Mouse (Mus musculus) ovary, postnatal 14 days (tissue): ENCODE results near the gene Trmt44.
"Not testable (repeated sequence)": the region's sequence is repeated elsewhere in the genome, so short reads cannot be mapped to it uniquely, and the experiment has no call there.

Source experiments
- DNase-seq: peaks from one replicate; pipeline ENCODE4 v3.0.0; 2022; ENCODE audit warnings: low spot score

The Trmt44 gene

GRCm38 (mm10) chr5:35591497-35591896 is 16.6 kb upstream of the Trmt44 start:
- DNase-seq: no peak

DNA sequence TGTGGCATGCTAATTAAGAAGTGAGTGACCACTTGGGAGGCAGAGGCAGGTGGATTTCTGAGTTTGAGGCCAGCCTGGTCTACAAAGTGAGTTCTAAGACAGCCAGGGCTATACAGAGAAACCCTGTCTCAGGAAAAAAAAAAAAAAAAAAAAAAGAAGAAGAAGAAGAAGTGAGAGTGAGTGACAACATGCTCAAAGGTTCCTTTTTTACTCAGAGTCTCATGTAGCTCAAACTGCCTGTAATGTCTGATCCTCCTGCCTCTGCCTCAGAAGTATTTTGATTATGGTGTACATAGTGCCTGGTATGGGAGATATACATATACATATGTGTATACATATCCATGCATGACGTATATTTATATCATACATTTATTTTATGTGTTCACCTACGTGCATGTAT is 9.4 kb upstream of the Trmt44 start:
- not testable (repeated sequence) for DNase-seq

GRCm38 (mm10) chr5:35583221-35583783 is 8.4 kb upstream of the Trmt44 start:
- no peak for DNase-seq

- DNase-seq: peak; percentile 96
These were observed 7.8 kb upstream of the Trmt44 start, which contains the start of gene Acox3 for GRCm38 (mm10) chr5:35582445-35583220. Gene Acox3 (plus strand): TSS chr5:35583040.

DNA sequence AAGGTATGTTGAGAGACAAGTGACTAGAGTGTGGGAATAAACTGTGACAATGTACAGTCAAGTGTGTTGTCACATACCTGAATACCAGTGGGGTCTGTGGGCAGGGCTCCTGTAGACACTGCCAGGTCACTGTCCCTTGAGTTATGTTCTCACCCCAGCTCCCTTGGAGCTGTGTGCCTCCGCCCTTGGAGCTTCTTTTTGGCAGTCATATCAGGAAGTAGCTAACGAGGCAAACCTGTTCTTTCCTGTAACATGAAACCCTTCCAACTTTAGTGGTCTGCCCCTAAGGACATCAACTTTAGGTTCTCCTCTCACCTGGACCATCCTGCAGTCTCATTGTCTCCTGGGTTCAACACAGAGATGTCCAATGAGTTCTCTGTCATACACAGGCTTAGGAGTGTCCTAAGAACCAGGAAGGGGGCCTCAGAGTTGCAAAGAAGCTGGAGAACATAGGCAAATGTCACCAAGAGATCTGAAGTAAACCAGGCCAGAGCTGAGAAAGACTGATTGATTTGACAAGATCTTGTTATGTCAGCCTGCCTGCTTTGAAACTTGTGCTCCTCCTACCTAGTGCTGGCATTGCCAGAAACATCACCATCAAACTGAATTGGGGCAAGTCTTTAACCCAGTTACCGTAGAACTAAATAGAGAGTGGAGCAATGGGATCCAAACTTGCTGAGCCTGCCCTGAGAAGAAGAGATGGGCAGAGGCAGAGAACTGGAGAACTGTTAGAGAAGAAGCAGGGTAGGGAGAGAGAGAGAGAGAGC is 5.5 kb upstream of the Trmt44 start:
- no peak for DNase-seq

DNA sequence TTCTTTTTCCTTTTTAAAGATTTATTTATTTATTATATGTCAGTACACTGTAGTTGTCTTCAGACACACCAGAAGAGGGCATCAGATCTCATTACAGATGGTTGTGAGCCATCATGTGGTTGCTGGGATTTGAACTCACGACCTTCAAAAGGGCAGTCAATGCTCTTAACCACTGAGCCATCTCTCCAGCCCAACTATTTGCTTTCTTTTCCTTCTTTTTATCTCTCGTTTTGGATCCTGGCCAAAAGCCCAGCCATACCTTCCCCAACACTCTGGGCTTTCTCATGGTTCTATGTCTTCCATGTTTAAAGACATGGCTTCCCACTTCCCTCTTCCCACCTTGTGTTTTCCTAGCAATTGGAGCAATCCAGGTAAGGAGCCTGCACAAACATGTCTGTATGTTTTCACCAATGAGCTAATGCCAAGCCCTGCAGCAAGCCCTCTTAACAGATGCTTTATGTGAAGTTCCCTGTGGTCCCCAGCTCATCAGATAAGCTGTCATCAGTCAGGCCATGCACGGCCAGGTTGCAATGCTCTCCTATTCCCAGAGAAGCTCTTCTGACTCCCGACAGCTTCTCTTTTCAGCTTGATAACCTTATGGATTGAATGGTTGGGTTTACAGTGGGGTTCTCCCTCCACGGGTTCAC is 4.5 kb upstream of the Trmt44 start:
- no peak for DNase-seq

DNA sequence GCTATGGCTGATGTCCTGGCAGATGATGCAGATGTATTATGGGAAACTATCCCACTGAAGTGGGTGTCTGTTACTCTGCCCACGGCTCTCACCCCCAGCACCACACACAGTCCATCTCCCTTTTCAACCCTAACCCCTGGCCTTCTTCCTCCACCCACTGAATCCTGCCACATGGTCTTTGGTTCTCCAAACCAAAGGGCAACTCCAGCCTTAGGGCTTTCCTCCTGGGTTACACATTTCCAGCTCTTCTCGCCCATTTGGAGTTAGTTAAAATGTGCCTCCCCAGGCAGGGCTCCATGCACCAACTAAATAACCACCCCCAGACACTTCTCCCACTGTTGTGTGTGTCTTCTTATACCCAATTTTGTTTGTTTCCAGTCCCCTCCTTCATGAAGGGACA is 3.5 kb upstream of the Trmt44 start:
- no peak for DNase-seq

DNA sequence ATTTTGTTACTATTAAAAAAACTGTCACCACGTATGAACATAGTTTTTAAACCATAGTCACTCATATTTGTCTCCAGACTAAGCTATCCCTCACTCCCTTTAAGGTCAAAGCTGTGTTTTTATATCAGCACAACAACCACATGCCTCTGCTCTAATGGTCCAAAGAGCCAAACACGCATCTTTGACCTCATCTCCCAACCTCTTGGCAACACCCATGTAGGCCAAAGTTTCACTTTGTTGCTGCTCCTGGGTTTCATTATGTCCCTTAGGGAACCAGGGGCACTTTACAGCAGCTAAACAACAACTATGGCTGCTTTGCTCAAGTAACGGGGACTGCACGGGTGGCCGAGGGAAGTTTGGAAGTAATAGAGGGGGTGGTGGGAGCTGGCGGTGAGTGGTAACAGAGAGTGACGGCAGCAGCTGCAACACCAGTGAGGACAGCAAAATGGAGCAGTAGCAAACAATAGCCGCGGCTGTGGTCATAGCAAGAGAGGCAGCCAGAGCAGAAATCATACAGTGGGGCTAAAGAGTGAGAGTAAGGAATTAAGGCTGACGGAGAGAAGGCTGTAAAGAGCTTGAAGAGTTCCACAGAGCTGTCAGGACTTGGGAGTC is 1.6 kb upstream of the Trmt44 start:
- DNase-seq: no peak

GRCm38 (mm10) chr5:35571546-35571945 is 3.3 kb downstream of the Trmt44 start:
- no peak for DNase-seq

DNA sequence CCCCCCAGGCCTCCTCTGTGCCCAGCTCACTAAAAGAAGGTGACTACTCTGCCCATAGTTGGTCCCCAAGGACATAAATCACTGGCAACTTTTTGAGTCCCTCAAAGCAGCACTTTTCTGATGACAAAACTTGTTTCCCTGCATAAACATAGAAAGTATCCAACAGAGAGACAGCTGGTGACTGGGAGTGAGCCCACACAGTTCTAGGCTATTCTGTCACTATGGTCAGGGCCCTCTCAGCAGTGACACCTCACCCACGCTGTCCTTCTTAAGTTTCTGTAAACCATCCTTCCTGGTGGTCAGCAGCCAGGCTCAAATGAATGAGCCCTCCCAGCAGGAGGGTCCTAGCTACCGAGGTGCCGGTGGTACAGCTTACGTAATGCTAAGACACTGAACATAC is 8.2 kb downstream of the Trmt44 start:
- no peak for DNase-seq

- DNase-seq: no peak
These were observed 9.7 kb downstream of the Trmt44 start for GRCm38 (mm10) chr5:35565217-35565616.

DNA sequence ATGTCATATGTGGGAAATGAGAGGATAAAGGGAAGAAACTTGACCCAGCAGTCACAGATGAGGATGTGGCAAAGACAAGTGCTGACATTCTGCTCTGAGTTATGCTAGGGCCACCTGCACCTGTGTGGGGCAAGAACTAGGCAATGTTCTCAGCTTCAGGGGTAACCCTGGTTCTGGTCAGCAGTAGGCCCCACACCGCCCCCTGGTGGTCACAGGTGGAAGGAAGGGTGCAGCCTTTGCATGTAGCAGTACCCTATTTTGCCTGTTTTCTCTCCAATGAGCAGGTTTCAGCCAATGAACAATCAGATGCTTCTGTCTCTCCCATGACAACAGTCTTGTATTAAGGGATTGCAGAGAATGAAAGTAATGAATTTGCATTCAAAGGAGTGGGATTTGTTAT is 11.4 kb downstream of the Trmt44 start:
- peak; percentile 75 for DNase-seq

DNA sequence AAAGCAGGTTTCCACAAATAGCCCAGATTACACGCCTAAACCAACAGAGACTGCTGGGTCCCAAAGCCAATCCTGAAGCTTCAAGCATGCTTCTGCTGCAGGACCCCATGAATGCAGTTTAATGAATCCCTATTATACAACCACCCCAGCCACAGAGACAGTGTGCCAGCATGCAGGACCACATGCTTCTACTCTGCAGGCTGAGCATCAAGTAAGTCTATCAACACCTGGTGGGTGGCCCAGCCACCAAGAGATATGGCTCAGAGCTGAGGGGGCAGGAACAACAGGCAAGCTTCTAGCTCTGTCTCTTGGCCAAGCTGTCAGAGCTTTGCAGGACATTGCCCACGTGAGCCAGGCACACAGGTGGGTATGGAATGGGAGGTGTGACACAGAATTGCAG is 12.3 kb downstream of the Trmt44 start:
- DNase-seq: no peak

DNA sequence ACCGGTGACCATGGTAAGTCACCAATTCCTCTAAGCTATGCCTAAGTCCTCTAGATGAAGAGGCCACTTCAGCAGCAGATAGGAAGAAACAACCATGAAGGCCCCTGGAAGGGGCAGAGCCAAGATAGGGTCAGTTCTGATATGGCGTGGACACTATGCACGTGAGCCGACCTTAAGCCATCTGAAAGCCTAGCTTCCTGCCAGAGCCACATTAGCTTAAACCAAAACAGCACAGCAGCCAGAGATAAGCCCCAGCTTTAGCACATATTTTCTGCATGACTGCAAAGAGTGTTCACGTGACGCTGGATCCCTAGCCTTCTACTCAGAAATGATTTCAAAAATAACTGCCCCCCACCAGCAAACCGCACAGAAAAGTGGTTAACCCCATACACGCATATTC is 15.4 kb downstream of the Trmt44 start:
- DNase-seq: no peak

DNA sequence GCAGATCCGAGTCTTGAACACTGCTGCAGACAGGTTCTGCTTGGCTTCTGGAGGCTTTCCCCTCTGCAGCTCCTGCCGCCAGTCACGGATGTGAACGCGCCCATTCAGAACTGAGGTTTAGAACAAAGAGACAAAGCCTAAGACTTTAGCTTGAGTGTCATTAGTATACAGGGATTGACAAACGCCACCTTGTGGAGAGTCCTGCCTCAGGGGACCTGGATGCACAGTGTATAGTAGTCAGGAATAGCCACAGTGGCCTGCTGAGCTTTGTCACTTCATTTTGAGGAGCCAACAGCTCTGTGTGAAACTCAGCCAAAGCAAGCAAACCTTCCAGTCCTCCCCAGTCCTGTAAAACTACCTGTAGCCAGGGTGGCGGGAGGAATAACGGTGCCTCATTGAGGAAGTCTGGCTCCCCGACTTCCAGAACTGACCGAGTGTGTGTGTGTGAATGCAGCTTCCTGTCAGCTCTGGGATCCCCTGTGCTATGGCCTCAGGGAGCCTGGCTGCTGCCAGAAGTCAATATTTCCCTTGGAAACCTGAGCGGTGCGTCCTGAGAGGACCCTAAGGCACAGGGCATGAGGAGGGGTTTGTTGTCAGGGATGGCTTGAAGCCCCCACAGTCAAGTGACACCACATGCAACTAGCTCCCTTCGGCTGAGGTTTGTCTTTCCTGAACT is 16.8 kb downstream of the Trmt44 start:
- DNase-seq: no peak

GRCm38 (mm10) chr5:35556393-35556792 is 18.5 kb downstream of the Trmt44 start:
- no peak for DNase-seq

- no peak for DNase-seq
These were observed 21.9 kb downstream of the Trmt44 start for GRCm38 (mm10) chr5:35552838-35553539.

- DNase-seq: no peak
These were observed 22.7 kb downstream of the Trmt44 start for GRCm38 (mm10) chr5:35551855-35552837.

- no peak for DNase-seq
These were observed 28.7 kb downstream of the Trmt44 start for GRCm38 (mm10) chr5:35546127-35546526.
